Mouse (Mus musculus) brain, embryonic 18.5 days (tissue): ENCODE results near the gene Pold2.
"Not testable (repeated sequence)": the region's sequence is repeated elsewhere in the genome, so short reads cannot be mapped to it uniquely, and the experiment has no call there.

Experiments
- DNase-seq: peaks from one replicate; pipeline ENCODE4 v3.0.0-alpha.2; 2012; ENCODE audit warnings: low read depth, low spot score

Gene Pold2

DNA sequence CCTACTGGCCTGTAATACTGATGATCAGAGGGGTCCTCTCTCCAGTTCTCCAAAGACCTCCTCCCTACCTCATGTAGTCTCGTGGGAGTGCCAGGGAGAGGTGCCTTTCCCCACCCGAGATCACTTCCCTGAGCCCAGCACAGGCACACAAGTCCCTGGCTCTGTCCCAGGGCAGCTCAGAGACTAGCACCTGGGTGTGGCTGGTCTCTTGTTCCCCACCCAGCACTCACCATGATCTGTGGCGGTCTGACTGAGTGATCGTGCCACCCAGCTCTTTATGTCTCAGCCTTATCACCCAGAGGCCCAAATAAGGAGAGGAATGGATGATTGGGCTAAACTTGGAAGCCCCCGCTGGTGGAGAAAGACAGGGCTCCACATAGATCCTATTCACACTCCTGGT lies 20.4 kb upstream of the Pold2 start, which contains the start of gene Myl7:
Myl7 (minus strand) TSS at position 252 of the 400 bp plus-strand sequence.
- no peak for DNase-seq

DNA sequence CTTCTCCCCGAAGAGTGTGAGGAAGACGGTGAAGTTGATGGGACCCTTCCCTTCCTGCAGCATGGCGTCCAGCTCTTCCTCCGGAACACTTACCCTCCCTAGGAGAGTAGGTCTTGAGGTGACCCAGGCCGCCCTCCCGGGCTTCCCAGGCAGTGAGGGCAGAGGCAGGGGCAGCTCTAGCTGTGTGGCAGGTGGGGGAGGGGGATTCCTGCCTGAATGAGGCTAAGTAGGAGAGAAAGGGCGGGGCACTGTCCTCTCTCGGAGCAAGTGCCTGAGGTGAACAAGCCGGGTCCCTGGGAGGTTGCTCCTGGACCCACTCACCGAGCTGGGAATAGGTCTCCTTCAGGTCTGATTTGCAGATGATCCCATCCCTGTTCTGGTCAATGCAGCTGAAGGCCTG lies 19.7 kb upstream of the Pold2 start:
- DNase-seq, result no peak

DNA sequence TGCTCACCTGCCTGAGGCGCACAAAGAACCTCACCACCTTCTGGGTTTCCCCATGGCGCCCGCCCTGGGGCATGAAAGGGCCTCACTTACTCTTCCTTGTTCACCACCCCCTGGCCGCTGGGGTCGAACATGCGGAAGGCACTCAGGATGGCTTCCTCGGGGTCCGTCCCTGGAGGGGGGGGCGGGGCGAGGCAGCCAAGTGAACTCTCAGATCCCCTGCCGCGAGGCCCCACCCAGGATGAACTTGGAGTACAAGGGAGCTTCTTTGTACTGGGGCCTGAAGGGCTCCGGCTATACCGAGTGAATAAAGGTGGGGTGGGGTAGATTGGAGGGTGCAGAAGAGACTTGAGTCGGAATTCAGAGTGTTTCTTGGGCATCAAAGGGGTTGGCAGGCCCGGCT lies 19.1 kb upstream of the Pold2 start:
- DNase-seq, result no peak

DNA sequence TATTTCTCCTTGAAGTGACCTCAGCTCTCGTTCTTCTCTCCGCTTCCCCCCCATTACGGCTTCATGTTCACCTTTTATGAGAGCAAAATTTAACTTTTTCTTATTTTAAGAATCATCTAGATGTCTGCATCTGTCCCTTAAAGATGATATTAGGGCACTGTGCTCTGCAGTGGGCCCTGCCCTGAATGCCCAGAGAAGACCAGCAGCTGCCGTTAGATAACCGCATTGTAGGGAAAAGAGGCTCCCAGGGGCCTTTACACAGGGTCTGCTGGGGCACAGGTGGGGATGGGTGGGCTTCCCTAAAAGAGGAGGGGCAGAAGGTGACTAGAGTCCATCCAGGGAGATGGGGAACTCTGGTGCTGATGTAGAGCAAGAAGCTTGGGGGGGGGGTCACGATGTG lies 15.7 kb upstream of the Pold2 start:
- no peak for DNase-seq

DNA sequence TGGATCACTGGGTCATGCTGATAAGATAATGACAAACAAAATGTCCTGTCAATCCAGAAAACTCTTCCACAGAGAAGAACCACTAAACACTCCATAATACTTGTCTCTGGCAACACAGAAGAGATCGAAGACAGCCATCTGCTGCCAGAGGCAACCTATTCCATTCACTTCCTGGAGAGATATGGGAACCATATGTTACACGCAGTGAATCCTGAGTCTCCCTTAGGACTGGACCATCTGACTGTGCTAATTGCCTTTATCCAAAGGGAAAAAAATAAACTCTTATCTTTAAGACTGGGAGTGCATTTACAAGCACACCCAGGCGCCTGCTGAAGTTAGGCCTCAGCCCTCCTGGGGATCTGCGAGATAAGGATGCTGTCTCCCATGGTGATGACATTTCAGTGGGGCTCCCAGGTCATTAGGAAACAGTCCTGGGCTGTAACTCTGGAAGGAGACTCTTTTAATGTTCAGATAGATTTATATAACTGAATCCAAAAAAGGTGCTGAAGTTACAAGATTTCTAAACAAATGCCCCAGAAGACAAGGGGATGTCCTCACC lies 14.8 kb upstream of the Pold2 start:
- DNase-seq, result no peak

DNA sequence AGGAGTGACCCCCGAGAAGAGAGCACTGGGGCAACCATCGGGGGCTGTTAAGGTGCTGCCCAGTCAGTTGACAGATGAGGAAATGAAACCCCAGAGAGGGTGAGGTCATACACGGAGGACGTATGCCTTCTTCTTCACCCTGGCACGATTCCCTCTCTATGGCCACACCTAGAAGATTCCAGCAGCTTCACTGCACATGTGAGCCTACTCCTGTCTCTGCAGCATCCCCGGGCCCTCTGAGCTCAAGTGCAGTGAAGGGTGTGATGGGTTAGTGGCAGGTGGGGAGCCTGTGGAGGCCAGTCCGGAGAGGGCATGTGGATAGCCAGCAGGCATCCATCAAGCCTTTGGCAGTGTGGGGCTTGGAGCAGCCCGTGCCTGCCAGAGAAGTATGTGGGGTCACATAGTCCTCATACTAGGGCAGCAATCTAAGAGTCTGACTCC lies 14.1 kb upstream of the Pold2 start:
- no peak for DNase-seq

DNA sequence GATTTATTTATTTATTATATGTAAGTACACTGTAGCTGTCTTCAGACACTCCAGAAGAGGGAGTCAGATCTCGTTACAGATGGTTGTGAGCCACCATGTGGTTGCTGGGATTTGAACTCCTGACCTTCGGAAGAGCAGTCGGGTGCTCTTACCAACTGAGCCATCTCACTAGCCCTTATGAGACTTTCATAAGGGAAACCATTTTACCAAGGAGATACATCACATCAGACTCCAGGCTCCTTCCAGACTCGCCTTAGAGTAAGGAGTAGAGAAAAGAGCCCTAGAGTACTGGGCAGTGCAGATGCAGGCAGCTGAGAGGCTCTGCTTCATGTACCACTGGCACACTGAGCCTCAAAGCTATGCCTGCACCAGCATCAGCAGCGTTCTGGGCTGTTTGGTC lies 10.5 kb upstream of the Pold2 start:
- DNase-seq, result not testable (repeated sequence)

DNA sequence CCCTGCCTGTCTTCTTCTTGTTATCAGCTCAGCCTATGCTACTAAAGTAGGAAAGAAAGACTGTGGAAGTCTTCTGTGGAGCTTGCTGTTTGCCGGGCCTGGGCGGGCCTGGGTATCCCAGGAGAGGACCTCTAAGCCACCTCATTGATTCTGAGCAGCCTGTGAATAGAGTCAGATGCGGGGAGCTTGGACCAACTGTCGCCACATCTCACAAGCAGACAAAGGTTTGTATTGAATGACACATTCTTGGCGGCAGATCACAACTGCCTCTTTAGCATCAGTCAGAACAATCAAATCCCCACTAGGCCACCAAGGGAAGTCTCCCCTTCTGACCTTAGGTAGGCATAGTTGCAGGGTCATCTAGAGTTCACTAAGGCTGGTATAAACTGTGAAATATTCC lies 9.2 kb upstream of the Pold2 start:
- no peak for DNase-seq

DNA sequence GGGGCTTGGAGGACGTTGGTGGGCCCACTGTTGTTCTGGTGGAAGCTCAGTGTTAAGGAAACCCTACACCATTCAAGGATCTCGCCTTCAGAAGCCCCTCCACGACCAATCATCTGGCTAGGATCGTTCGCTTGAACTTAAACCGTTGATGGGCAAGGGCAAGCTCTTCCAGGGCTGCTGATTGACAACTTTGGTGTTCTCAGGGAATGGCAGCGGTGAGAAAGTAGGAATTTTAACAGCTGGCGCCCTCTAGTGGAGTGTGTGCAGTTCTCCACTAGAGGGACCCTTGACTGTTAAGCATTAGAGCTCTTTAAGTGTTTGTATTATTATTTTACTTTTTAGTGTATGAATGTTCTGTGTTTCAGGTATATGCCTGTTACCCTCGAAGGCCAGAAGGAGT lies 8.1 kb upstream of the Pold2 start:
- no peak for DNase-seq

DNA sequence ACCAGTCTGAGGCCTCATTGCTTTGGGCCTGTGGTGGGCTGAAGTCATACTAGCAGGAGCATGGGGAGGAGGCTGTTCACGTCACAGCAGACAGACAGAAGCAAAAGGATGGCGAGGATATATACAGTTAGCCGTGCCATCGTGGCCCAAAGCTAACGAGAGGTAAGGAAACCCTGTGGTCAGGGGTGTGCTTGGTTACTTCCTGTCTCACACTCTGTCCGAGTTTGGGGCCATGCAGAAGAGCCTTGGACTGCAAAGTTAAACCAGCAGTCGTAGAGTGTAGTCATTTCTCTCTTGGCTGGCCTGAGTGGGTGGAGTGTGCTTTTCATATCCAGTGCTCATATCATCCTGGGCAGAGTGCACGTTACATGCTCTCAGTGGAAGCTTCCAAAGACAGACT lies 4.4 kb upstream of the Pold2 start:
- no peak for DNase-seq

DNA sequence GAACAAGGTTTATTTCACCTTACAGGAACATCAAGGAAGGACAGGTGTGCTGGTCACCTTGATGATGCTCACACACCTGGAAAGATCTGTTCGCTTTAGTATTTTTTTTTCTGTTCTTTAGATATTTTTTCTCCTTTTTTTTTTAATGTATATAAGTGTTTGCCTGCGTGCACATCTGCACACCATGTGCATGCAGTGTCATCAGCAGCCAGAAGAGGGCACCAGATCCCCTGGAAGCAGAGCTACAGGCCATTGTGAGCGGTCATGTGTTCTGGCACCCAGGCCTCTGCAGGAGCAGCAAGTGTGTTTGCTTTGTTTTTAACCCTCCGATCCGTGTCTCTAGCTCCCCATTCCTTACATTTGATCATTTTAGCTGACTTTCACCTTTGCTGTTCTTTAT lies 1.8 kb upstream of the Pold2 start:
- no peak for DNase-seq

DNA sequence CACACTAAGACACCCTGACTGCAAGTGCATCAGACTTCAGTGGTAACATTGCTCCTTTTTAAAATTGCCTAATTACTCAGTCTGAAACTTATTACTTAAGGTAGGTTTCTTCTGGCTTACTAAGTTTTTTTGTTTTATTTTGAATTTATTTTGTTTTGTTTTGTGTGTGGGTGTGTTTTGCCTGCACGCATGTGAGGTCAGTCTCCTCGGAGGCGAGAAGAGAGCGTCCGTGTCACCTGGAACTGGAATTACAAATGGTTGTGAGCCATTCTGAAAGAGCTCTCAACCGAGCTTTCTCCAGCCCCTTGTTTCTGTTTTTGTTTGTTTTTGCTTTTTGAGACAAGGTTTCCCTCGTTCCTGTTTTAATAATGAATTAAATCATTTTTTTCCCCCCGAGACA lies 569 bp upstream of the Pold2 start:
- no peak for DNase-seq

DNA sequence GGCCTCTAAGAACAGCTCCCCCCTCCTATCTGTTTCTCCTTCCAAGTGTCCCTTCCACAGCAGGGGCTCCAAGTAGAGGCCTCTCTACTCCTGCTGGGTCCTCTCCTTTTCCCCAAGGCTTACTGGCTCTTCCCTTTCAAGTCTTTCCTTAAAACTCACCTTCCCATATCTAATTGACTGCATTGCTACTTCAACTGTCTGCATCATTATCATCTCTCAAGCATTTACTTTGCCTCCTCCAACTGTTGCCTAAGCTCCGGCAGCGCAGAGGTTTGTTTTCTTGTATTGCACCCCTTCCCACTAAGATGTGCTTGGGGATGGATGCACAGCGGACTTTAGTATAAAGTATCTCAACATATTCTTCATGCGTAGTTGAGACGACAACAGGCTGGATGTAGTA lies 671 bp downstream of the Pold2 start:
- DNase-seq, result no peak

DNA sequence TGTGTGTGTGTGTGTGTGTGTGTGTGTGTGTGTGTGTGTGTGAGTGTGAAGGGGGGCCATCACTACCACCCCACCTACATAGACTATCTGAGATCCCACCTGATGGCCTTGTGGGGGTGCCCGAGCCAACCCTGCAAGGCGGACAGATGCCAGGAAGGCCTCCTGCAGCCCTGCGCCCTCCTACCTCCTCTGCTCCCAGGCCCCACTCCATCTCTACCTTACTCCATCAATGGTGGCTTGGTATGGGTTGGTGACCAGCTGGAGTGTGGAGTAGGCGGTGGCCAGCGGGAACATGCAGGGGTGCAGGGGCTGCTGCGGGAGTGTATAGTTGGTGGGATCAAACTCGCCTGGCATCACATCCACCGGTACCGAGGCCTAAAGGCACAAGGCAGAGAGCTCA lies 4.9 kb downstream of the Pold2 start:
- DNase-seq, result no peak

DNA sequence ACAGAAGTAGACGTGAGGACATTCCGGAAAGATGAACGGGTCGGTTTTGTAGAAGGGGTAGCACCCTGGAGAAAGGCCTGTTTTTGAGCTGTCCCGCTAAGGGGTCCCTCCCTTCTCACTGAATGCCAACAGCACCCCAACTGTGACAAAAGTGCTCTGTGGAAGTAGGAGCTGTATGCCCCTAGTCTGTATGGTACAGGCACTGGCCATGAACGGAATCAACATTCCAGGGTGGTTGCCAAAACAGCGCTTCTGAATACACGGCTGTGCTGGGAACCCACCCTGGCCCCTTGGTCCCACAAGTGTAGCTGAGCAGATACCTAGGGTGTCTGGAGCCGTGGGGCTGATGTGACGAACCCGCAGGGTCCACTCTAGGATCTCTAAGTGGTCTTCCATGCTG lies 5.4 kb downstream of the Pold2 start:
- no peak for DNase-seq

DNA sequence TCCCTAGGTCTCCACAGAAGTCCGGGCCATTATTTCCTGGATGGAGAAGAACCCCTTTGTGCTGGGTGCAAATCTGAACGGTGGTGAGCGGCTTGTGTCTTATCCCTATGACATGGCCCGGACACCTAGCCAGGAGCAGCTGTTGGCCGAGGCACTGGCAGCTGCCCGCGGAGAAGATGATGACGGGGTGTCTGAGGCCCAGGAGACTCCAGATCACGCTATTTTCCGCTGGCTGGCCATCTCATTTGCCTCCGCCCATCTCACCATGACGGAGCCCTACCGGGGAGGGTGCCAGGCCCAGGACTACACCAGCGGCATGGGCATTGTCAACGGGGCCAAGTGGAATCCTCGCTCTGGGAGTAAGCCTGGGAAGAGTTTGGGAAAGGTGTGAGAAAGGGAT lies 8.0 kb downstream of the Pold2 start:
- no peak for DNase-seq

DNA sequence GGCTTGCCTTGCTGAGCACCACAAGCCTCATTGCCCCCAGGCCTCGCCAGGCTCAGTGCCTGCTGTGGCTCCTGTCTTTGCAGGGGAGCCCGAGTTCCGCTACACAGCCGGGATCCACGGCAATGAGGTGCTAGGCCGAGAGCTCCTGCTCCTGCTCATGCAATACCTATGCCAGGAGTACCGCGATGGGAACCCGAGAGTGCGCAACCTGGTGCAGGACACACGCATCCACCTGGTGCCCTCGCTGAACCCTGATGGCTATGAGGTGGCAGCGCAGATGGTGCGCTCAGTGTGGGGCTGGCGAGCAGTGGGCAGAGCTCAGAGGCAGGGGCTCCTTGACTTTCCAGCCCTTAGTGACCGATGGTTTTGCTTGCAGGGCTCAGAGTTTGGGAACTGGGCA lies 8.8 kb downstream of the Pold2 start:
- no peak for DNase-seq

DNA sequence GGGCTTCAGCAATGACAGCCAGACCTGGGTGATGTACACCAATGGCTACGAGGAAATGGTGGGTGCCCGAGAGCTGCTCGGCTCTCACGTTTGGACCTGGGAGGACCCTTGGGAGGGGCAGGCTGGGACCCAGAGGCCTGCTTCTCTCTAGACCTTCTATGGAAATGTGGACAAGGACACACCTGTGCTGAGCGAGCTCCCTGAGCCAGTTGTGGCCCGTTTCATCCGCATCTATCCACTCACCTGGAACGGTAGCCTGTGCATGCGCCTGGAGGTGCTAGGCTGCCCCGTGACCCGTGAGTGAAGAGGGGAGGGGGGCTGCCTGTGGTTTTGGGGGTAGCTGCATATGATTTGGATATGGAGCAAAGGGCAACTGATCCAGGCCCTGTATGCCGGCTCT lies 9.8 kb downstream of the Pold2 start:
- no peak for DNase-seq

DNA sequence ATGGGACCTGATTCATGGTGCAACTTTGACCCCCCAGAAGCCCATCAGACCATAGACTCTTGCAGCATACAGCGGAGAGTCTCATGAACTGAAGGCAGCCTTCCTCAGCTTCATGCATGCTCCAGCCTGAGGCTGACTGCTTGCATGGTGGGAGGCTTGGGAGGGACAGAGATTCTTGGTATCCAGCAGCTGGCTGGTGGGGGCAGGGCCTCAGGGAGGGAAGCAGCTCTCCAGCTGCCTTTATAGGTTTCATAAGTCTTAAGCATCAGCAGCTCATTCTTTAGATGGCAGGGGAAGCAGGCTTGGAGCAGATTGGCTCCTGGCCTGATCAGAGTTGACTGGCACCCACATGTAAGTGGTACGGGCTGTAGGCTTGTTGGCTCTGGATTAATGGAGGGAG lies 10.9 kb downstream of the Pold2 start:
- no peak for DNase-seq

DNA sequence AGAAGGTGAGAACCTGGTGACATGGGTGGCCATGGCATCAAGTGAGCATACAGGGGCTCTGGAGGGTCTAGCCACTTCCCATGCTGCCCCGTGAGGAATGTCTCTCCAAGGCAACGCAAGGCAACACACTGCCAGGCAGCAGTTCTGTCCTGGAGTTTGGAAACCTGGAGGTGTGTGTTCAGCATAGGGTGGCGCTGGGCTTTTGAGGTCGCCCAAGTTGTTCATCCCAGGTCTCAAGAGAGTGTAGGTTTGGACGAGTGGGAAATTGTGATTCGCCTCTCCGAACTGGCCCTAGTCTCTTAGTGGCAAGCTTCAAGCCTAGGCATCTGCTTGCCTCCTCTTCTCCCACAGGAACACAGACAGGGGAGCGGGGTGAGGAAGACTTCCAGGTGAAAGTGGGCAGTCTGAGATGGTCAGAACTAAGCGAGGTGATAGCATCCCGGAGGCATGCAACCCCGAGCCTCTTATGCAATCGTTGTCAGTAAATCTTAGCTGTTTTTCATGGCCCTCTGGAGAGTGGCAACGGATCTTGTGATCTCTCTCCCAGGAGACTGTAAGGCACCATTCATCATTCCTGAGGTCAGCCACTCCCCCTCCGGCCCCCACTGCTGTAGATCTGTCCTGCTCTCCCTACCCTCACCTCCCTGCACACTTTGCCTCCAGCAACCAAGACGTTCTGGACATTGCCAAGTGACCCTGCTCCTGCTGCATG lies 15.5 kb downstream of the Pold2 start:
- no peak for DNase-seq

DNA sequence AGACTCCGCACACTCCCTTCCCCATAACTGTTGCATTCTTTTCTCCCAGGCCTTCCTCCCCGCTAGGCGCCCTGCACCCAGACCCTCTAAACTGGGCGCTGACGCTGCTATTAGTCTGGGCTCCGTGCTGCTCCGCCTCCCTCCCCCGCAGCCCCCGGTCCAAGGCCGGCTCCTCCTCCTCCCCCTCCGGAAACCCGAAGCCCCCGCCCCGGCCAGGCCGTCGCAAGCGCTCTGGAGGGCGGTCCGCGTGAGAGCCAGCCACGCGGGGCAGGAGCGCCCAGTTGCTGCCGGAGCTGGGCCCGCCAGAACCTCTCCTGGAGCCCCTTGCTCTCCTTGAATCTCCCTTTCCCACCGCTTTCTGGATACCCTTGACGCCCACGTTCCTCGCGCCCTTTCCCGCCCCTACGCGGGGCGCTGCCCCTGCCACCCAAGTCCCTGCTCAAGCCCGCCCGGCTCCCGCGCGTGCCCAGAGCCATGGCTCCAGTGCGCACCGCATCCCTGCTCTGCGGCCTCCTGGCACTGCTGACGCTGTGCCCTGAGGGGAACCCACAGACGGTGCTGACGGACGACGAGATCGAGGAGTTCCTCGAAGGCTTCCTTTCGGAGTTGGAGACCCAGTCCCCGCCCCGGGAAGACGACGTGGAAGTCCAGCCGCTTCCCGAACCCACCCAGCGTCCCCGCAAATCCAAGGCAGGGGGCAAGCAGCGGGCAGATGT lies 16.3 kb downstream of the Pold2 start, which contains the start of gene Aebp1:
Aebp1 (plus strand) TSS at position 270 of the 716 bp plus-strand sequence.
- DNase-seq, result no peak

DNA sequence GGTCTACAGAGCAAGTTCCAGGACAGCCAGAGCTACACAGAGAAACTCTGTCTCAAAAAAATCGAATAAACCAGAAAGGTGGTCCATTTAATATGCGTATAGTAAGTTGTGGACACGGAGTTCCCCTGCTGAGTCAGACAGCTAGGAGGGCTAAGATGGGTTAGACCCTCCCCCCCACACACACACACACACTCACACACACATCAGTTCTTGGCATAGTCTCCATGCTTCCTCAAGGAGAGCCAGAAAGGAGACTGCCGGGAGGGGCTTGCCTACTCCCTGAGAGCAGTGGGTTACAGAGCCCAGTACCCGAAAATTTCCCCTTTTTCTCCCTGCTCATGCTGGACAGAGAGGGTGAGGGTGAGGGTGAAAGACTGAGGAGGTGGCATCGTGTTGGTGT lies 17.5 kb downstream of the Pold2 start:
- no peak for DNase-seq
